Mouse (Mus musculus) erythroblast, embryonic 14.5 days (primary cell): Measurements from ENCODE around the gene Cdh1.
"Not testable (repeated sequence)": the region's sequence is repeated elsewhere in the genome, so short reads cannot be mapped to it uniquely, and the experiment has no call there.

Source experiments
- GATA1 ChIP-seq: IDR thresholded peaks from 2 replicates; pipeline ENCODE4 v1.6.1; 2012; ENCODE audit warnings: low read length, inconsistent platforms, mixed read lengths
- TAL1 ChIP-seq: IDR thresholded peaks from 3 replicates; pipeline ENCODE4 v1.6.1; 2012; ENCODE audit warnings: low read length, inconsistent platforms, mixed read lengths

- TF ChIP-seq GATA1, TAL1: not testable (repeated sequence)
Observed at GRCm38 (mm10) chr8:106595623-106596022, 7.5 kb upstream of the Cdh1 start.
